Mouse (Mus musculus) MEL (cell line): ENCODE data around the gene Cyp1a2.

Source experiments
- CTCF ChIP-seq, 3 experiments: IDR thresholded peaks in 2 of 3; conservative IDR thresholded peaks in 1 of 3; 2 replicates each; pipeline ENCODE4 v1.5.1; 2011 to 2012; ENCODE audit warnings: low read length in 3 of 3, low read depth in 2 of 3, mild to moderate bottlenecking in 2 of 3, improper control_type of control experiment in 1 of 3, inconsistent platforms in 1 of 3, mixed read lengths in 1 of 3, moderate library complexity in 1 of 3; ENCODE audit not compliant: control insufficient read depth in 1 of 3, insufficient read depth in 1 of 3, poor library complexity in 1 of 3, severe bottlenecking in 1 of 3
- KAT2A ChIP-seq: conservative IDR thresholded peaks from 2 replicates; pipeline ENCODE4 v1.6.1; 2012; ENCODE audit warnings: low read depth, low read length, improper control_type of control experiment, inconsistent platforms
- NRF1 ChIP-seq: IDR thresholded peaks from 2 replicates; pipeline ENCODE4 v1.6.1; 2014; ENCODE audit warnings: low read depth, mild to moderate bottlenecking, inconsistent platforms, low read length, improper control_type of control experiment, moderate library complexity; ENCODE audit not compliant: poor library complexity, insufficient read depth, severe bottlenecking
- POLR2A ChIP-seq, 2 experiments: IDR thresholded peaks; 2 replicates each; pipeline ENCODE4 v1.6.1; 2011 to 2012; ENCODE audit warnings: low read length in 2 of 2, mild to moderate bottlenecking in 2 of 2, control low read depth in 1 of 2, improper control_type of control experiment in 1 of 2, low read depth in 1 of 2, moderate library complexity in 1 of 2; ENCODE audit not compliant: control insufficient read depth in 1 of 2, insufficient read depth in 1 of 2, poor library complexity in 1 of 2
- RAD21 ChIP-seq: IDR thresholded peaks from 2 replicates; pipeline ENCODE4 v1.6.1; 2011; ENCODE audit warnings: mild to moderate bottlenecking, low read depth, low read length, improper control_type of control experiment
- TBP ChIP-seq: IDR thresholded peaks from 2 replicates; pipeline ENCODE4 v1.8.0; 2011; ENCODE audit warnings: low read depth, low read length, improper control_type of control experiment
- UBTF ChIP-seq: IDR thresholded peaks from 2 replicates; pipeline ENCODE4 v1.6.1; 2012; ENCODE audit warnings: low read depth, mild to moderate bottlenecking, inconsistent platforms, low read length, improper control_type of control experiment, moderate library complexity, borderline replicate concordance; ENCODE audit not compliant: insufficient read depth
- ZKSCAN1 ChIP-seq: IDR thresholded peaks from 2 replicates; pipeline ENCODE4 v1.6.1; 2012; ENCODE audit warnings: low read depth, mild to moderate bottlenecking, inconsistent platforms, low read length, improper control_type of control experiment, moderate library complexity

DNA sequence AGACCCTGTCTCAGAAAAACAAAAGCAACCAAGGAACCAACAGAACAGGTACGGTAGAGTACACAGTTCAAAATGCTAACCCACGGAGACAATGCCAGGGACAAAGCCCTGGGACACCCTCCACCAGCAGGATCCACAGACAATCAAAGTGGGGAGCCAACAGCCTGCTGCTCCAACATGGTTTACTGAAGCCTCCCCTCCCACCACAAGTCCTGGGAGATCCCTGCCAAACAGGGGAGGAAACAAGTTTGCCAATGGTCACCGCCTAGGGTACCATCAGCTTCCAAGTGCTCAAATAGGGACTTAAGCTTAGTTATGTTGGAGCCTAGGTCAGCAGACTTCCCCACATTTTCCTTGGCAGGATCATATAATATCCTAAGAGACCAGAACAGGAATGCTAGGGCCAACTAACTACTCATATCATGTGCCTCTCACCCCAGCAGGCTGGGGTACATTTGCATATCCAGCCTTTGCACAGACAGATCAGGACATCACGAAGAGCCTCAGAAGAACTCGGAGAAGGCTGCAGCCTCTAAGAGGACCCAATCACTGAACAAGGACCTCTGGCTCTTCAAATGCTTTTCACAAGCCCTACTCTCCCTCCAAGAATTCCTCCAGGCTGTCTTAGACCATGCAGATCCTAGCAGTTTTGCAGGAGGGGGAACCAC is 43.7 kb downstream of the Cyp1a2 start:
- TF ChIP-seq CTCF (IDR thresholded peaks at IDR 0.05 in 2 of 3, conservative IDR thresholded peaks at IDR 0.05 in 1 of 3; ENCODE audit: control insufficient read depth in 1 of 3, insufficient read depth in 1 of 3, low read depth in 2 of 3, low read length in 3 of 3, poor library complexity in 1 of 3, severe bottlenecking in 1 of 3) = no peak
- no peak for TF ChIP-seq UBTF
- TF ChIP-seq TBP = no peak
- TF ChIP-seq ZKSCAN1 = no peak
- no peak for TF ChIP-seq NRF1
- TF ChIP-seq RAD21 = no peak
- TF ChIP-seq KAT2A = no peak
- TF ChIP-seq POLR2A (IDR thresholded peaks at IDR 0.05; ENCODE audit: control insufficient read depth in 1 of 2, insufficient read depth in 1 of 2, low read depth in 1 of 2, low read length in 2 of 2, poor library complexity in 1 of 2) = no peak
